Mouse (Mus musculus) B cell, adult 2 months (primary cell): ENCODE measurements around the gene Dlx5.

Source experiments
- DNase-seq, 2 experiments: peaks; one replicate each; pipeline ENCODE4 v3.0.0; 2022

Dlx5 gene

DNA sequence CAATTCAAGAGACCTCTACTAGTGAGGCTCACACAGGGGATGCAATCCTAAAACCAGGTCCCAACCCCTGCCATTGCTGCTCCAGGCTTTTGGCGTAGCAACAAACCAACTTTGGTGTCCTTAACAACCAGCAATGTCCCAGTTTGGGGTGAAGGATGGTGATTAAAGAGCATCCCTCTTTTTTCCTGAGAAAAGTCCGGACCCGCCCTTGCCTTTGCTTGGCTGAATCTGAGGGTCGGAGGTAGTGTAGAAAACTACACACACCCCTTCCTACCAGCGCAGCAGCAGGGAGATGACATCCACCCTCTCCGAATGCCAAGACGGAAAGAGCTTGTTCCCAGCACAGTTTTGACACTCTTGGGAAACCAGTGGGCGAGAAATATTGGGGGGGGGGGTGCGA lies 6.2 kb downstream of the Dlx5 start:
- DNase-seq, result no peak

DNA sequence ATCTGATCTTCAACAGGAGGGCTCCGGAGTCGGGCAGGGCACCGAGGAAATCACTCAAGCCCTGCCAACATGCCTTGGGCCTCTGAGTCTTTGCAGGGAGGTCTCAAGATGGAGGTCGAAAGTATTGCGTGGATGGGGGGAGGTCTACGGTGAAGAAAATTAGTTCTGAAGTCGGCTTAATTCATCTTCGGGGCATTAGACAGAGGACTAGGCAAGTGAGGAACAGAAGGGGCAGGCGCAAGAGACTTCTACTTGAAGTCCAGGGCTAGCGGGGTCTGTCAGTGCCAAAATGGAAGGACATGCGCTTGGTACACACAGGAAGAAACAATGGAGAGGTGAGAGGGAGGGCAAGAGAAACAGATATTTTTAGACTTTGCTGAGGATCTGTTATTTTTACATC lies 6.7 kb downstream of the Dlx5 start:
- no peak for DNase-seq

DNA sequence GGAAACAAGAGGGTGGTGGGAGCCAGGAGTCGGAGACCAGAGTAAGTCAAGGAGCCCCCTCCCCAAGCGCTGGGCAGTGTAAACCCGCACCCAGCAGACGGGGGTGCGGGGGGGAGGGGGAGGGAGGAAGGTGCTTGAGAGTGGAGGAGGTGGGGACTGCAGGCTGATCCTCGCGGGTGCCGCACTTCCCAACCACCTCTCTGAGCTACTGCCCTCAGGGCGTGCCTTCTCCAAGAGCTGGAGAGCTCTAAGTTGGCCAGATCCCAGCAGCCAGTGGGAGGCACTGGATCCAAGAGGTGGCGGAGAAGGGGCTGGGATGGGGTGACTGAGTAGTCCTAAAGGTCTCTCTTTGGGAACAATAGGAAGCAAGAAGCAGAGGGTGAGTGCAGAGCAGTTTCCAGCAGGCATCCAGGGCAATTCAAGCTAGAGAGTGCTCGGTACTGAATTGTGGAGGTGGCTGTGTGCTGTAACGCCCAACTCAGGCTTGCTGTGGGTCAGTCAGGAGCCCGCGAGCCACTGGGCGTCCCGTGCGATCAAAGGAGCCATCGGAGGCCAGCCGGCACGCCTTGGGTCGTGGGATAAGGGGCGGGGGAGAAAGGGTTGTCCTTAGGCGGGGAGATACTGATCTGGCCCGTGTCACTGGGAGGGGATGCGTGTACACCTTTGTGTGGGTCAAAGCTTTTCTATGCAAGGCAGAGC lies 7.7 kb downstream of the Dlx5 start:
- DNase-seq, result no peak

DNA sequence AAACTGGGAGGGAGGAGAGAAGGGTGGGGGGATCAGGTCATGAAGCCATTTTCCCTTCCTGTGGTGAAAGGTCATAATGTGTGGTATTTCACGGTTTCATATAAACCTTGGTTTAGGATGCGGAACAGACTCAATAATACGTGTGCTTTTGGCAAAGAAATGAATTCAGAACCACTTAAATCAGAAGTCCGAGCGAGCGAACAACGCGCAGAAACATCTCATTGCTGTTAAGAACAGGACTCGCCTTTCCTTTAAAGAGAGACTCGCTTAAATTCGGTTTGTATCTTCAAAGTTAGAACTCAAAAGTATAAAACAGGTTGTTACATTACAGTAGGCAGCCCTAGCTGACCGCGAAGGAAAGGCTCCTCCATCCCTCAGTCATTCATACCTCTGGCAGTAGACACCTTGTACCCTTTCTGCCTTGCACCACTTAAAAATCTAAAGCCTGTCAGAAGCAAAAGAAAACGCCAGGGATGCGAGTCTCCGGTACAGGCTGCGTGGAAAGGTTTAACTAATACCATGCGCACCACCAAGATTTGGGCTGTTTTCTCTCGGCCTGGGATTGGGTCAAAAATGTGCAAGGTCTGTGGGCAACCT lies 8.3 kb downstream of the Dlx5 start:
- DNase-seq, result no peak

DNA sequence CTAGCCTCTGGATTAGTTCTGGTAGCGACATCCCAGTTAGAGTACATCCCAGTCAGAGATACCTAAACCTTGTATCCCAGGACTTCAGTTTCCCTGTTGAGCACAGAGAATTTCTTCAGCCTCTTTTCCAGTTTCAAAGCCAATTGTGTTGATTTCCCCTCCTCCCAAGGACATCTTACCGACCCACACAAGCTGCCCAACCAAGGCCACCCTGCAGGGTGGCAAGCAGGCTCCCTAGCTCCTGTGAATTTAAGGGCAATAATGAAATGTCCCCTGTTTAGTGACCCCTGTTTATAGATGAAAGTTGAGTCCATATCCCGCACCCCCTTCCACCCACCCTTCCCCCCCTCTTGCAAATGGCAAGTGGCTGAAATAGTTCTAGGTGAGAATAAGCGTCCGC lies 9.0 kb downstream of the Dlx5 start:
- DNase-seq, result no peak

DNA sequence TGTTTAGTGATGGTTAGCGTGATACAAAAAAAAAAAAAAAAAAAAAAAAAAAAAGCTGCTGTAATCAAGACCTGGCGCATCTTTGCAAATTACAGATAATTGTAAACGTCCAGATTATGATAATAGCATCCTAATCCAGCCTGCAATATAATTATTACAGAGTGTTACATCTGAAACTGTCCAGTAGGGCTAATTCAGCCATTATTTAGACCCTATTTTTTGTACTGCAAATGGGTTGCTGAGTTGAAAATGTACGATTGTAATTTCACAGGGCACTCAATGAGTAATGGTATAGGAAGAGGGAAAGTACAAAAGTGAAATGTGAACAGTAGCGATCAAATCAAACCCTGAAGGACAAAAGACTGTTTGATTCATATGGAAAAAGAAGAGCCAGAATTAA lies 10.2 kb downstream of the Dlx5 start:
- no peak for DNase-seq

DNA sequence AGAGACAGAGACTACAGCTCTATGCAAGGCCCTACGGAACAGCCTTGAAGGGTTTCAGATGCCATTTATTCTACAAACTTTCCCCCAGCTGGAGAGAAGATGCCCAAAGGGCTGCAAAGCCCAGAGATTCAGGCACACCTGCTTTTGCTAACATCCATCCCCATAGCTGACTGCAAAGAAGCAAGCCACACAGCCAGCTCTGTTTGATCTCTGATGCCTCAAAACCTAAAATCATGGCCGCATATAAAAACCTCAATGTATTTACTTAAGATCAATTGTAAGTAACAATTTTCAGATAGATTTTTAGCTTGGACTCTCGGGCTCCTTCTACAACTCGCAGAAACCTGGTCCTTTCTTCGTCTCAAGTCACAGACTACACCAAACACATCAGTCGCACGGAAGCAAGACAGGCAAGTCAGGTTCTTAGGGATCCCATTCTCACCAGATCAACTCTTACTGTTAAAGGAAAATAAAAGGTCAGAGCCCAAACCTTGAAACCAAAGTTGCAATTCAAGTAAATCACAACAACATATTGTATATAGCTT lies 10.9 kb downstream of the Dlx5 start:
- DNase-seq, result no peak

DNA sequence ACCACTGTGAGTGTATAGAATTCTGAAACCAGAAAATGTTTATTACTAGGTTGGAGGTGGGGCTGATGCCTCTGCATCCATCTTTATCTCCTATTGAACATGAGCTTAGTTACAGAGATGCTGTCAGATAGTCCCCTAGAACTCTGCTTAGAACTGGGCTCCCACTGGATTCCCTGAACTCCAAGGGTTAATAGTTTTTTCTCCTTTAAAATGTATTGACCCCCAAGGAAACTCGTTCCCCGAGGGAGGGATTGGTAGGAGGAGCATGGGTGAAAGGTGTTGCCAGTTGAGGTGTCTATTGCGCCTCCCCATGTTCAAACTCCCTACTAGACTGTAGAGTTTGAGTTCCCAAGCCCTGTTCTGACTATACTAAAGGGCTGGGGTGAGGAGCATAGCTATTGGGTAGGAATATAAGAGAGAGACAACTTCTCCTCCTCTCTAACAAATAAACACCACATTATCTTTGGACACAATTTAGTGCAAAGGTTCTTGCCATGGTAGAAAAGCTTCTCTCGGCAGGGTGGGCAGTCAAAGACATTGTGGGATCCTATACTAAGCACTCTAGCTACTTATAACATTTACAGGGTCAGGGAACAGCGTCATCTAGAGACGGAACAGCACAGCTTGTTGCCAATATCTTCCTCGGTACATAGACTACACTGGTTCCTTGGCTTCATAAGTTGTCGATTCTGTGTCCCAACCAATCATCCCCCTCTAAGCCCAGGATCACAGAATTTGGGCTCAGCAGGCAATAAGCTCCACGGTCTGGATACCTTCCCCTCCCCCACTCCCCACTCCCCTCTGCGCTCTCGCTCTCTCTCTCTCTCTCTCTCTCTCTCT lies 11.7 kb downstream of the Dlx5 start:
- no peak for DNase-seq

DNA sequence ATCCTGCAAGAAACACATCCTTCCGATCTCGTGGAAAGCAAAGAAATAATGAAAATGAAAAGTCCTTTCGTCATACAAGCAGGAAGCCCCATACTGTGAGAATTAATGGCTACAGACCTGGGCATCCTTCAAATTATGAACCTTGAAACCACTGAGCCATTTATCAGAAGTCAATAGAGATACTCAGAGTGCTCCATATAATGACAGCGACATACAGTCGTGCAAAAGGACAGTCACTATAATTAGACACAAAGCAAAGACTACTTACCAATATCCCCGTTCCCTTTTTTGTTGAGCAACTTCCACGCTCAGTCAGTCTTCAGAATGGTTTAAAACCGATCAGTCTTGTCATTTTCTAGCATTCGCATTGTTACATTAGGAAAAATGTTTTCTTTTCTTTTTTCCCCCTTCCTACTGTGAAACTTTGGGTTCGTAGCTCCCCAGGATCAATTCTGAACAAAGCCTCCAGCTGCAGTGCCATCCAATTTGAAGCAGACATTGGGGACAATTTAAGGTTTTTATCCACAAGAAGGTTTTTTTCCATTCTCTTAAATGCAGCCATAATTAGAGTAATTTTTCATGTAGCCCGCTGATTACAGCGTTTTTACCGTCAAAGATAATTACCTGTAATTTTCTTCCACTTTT lies 12.7 kb downstream of the Dlx5 start:
- DNase-seq, result no peak

DNA sequence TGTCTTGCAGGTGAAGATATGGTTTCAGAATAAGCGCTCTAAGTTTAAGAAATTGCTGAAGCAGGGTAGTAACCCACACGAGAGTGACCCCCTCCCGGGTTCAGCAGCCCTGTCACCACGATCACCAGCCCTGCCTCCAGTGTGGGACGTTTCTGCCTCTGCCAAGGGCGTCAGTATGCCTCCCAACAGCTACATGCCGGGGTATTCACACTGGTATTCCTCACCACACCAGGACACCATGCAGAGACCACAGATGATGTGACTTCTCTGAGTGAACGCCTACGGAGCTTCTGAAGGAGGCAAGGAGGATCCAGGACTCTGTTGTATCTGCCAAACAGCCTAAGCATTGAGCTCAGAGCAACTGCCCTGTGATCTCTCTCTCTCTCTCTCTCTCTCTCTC lies 14.9 kb downstream of the Dlx5 start:
- DNase-seq, result no peak

DNA sequence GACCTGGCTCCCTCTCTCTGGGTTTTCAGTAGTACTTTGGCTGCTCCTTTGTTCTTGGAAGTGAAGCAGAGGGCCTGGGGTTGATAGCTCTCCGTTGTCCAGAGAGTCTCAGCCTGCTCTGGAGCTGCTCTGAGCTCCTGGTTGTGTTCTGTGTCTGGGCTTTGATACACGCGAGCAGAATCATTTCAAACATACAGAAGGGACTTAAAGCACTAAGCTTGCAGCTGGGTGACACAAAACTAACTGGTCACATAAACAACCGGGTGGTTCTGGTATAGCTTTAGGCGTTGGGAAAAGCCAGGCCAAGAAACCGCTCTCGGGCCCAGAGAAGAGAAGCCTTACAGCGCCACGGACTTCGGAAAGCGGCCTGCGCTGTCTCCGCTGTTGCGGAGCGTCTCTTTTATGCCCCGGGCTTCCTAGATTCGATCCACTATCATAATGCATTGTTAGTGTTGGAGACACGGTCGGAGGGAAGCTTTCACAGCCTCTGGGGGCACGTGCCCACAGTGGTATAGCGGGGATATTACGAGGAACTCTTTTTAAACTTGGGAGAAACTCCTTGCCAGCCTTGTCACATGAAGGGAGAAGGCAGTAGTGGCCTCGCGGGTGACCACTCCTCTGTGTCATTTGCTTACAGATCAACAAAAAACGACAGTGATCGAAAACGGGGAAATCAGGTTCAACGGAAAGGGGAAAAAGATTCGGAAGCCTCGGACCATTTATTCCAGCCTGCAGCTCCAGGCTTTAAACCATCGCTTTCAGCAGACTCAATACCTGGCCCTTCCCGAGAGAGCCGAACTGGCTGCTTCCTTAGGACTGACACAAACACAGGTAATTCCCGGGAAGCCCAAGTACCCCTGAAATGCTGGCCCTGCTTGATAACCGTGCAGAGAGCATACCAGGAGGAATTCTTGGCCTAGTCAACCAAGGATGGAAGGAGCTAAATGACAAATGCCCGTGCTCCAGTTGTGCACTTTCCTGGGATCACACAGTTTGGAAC lies 17.1 kb downstream of the Dlx5 start:
- no peak for DNase-seq

DNA sequence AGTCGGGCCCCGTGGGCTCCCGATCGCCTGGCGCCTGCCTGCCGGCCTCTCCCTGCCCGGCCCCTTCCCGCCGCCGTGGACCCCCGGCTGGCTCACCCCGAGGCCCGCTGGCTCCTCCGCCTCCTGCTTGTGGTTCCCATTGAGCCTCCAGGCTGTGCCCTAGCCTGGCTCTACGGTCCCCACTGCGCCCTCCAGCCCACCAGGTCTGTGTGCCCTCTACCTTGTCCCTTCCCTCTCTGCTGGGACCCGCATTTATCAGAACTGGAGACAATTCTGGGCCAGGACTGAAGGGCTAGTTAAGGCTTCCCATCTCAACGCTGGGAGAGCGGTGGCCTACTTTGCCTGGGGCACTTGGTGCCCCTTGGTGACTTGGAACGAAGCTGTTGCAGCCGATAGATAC lies 17.9 kb downstream of the Dlx5 start:
- DNase-seq, result no peak

DNA sequence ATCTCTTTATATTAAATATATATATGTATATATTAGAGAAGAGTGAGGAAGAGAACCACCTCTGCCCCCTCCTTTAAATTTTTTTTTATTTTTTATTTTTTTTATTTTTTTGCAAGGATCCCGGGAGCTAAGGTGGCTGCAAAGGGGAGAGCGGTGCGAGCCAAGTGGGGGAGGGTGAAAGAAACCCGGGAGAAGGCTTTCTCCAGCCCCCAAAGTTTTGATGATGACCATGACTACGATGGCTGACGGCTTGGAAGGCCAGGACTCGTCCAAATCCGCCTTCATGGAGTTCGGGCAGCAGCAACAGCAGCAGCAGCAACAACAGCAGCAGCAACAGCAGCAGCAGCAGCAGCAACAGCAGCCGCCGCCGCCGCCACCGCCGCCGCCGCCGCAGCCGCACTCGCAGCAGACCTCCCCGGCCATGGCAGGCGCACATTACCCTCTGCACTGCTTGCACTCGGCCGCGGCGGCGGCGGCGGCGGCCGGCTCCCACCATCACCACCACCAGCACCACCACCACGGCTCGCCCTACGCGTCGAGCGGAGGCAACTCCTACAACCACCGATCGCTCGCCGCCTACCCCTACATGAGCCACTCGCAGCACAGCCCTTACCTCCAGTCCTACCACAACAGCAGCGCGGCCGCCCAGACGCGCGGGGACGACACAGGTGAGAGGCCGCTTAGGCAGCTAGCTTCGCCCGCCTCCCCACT lies 18.6 kb downstream of the Dlx5 start, which contains the start of gene Dlx6:
Gene Dlx6 (plus strand): TSS at position 175 of the 711 bp plus-strand sequence.
- DNase-seq, result no peak

DNA sequence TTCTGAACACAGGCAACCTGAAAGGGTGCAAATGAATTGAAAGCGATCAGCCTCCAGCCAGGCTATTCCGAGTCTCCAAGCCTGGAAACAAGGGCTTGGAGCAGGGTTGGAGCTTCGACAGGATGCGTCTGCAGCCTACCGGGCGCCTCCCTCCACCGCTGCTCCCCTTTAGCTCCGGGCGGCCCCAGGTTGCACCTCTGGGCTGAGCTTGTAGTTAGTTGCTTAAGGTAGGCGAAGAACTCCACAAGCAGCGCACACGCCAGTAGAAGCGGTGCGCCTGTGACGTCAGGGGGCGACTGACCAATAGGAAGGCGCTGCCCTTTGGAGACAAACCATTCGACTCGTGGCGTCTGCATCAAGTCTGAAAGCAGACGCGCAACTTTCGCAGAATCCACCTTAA lies 19.3 kb downstream of the Dlx5 start:
- DNase-seq, result no peak

DNA sequence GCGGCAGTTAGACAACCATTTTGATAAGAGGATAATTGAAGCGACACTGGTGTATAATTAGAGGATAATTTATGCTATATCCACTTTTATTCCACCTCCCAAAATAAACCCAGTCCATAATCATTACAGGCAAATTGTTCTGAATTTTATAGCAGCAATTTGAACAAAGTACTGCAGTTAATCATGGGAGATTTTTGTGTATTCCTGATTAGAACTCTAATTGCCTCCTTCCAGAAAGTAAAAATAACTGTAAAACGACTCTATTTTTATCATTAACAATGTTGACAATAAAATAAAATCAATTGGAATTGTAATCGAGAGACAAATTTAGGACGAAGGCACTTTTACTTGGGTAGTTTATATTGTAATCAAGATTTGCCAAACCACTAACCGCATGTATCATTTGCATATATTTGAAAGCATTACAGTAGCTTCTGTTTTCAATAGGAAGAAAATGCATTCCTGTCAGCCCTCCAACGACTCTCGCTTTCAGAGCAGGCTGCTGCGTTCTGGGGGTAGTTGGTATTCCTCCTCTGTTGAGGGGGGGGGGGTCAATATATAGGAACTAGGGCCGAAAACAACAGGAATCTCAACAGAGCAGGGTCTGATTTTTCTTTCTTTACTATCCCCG lies 20.0 kb downstream of the Dlx5 start:
- no peak for DNase-seq

DNA sequence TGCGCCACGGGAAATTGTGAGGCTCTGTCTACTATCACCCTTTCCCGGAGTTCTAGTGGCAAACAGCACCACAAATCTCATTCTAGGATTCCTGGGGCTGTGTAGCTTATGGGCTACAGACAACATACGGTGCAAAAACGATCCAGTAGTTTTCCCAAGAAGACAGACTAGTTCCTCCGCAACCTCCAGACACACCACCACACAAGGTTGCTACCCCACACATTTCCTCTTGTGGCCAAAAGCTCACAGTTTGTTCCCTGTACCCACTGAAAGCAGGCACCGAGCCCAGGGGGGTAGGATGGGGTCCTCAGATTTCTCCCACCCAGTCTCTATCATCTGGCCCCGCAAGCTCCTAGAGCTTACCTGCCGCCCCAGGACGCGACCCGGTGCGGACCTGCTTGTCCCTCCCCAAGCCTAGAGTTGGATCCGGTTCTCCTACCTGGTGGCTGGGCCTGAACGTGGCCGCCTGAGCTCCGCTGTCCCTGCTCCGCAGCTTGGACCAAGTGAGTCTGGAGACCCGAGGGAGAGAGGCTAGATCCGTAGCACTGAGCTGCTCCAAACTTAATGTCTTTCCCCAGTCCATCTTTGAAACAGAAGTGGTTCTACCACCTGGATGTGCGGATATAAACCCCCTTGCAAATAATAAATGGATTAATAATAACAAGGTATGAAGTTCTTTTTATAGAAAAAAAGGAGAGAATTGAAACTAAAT lies 20.6 kb downstream of the Dlx5 start:
- no peak for DNase-seq

DNA sequence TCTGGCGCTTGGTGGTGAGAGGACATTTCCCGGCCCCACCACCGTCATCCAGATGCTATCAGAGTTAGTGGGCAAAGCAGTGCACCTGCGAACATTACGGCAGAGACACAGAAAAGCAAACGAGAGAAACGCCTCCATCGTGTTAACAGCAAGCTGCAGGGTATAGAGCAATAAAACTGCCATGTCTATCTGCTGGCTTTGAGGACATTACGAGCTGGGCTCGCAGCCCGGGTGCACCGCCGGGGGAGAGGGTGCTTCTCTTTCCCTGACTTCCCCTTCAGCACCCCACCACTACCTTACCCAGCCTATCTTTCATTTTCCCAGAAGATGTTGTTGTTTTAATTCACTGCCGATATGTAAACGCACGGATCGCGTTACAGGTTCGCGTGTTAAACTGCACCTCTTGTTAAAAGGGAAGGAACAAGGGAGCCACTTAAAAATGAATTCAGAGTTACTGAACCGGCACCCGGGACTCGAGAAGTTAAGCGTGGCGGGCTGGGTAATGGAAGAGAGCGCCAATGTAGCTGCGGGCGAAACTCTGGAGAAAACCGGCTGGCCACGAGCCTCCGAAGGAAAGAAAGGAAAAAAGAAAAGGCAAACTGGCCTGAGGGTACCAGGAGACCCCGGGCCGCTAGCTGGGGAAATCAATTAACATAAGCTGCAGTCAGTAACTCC lies 21.3 kb downstream of the Dlx5 start:
- no peak for DNase-seq

DNA sequence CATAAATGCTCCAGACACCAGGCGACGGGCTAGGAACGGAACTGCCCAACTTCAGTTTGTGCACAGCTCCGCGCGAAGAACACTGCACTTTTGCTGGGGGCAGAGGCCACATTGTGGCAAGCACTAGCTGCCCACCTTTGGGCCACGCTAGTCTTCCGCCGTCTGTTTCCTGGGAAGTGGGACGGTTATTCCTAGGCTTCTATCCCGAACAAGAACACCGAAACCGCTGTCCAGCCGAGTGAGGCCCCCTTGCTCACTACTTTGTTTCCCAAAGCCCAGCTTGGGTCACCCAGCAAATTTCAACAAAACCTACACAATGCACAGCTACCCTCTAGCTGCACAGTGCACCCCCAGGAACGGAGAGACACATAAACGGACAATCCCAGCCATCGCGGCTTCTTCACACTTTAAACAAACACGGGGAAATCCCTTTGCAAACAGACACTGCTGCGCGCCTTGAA lies 21.9 kb downstream of the Dlx5 start:
- no peak for DNase-seq
